Mouse (Mus musculus): ENCODE results near the gene Eml2.

Gene Eml2

GRCm38 (mm10) chr7:19163752-19164151 is 12.5 kb upstream of the Eml2 start:
- DNase-seq: no peak

GRCm38 (mm10) chr7:19164189-19164588 is 12.0 kb upstream of the Eml2 start:
- no peak for DNase-seq

- no peak for DNase-seq
These were observed 11.2 kb upstream of the Eml2 start for GRCm38 (mm10) chr7:19164978-19165377.

DNA sequence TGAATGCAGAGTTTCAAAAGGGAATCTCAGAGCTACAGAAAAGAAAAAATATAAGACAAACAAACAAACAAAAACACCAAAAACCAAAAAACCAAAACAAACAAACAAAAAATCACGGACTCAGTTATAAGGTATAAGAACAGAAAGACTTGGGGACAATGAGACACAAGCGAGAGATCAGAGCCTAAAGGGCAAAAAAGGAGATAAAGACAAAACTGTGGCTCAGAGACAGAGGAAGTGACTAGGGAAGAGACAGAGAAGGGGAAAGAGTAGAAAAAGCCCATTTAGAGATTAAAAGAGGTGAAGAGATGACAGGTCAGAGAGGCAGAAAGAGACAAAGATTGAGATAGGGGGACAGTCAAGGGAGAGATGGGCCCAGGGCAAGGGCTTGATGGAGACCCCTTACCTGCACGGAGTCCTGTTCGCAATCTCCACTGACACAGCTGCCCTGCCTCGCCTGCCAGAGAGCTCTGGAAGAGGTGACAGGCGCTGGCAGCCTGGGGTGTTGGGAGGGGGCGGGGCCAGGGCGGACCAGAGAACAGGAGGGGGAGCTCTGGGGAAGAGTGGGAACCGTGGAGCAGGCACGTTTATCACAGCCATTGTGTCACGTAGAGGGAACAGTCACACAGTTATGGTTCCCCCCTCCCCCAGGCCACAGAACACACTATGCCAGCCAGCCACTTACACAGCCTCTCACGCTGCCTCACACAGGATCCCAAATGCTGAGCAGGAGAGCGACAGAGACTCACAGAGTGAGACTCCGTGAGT is 10.4 kb upstream of the Eml2 start, which contains the start of gene Gipr:
Gene Gipr (minus strand): TSS at position 472 of the 768 bp plus-strand sequence.
- DNase-seq: no peak

DNA sequence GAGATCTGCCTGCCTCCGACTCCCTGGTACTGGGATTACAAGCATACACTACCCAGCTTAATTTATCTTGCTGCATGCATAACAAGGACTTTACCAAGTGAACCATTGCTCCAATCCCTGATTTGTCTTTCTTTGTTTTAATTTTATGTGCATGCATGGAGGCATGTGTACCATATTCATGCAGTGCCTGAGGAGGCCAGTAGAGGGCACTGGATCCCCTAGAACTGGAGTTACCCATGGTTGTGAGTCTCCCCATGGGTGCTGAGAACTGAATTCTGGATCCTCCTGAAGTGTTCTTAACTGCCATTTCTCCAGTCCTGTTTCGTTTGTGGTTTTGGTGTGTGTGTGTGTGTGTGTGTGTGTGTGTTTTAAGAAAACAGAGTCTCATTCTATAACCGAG is 9.2 kb upstream of the Eml2 start:
- DNase-seq: no peak

GRCm38 (mm10) chr7:19169506-19169905 is 6.7 kb upstream of the Eml2 start:
- DNase-seq: no peak

DNA sequence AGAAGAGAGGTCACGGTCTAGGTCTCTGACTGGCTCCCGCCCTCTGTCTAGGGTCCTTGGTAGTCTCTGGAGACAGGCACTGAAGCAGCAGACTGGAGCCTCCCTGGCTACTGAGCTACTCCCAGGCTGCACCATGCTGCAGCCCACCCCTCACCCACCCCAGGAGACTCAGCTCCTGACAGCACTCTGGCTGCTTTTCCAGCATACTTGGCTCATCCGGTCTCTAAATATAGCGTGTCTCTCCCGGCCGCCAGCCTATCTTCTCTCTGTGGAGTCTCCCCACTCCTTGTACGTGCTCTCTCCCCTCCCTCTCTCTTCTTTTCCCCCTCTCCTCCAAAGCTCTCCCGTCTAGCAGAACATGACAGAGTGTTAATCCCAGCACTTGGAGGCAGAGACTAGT is 6.1 kb upstream of the Eml2 start:
- peak; percentile 70 for DNase-seq

GRCm38 (mm10) chr7:19171831-19172230 is 4.4 kb upstream of the Eml2 start:
- DNase-seq: no peak

GRCm38 (mm10) chr7:19172874-19173273 is 3.3 kb upstream of the Eml2 start:
- DNase-seq: peak; percentile 83

DNA sequence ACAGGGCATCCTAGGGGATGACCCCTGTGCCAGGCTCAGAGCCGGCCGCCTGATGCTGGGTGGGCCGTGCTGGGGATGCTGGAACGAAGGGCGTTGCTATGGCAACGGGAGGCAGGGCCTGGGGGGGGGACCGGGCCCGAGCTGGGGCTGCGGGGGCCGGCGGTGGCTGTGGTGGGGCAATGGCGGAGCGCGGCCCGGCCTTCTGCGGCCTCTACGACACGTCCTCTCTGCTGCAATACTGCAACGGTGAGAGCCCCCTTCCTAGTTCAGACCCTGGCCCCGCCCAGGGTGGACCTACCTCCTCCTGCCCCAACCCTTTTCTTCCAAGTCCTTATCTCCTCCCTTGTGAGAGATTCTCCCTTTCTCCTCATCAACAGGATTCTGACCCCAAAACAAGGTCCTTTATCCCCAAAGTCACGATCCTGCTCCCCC is 311 bp downstream of the Eml2 start:
- DNase-seq: no peak

- DNase-seq: no peak
These were observed 995 bp downstream of the Eml2 start for GRCm38 (mm10) chr7:19177216-19177615.

DNA sequence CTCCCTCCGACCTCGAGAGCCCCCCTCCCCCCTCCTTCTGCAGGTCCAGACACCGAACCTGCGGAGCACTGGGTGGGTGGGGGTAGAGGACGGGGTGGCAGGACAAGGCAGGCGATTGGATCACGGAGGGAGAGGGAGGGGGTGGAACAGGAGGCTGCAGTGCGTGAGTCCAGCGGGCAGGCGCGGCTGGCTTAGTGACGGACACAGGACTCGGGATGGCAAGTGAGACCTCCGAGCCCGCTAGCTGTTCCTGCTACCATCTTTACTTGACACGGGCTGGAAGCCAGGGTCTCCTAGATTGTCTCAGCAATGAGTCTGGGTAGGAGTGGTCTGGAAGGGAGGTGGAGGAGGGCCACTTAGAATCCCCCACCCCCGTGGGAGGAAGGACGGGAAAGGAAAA is 1.8 kb downstream of the Eml2 start:
- DNase-seq: peak; percentile 68

DNA sequence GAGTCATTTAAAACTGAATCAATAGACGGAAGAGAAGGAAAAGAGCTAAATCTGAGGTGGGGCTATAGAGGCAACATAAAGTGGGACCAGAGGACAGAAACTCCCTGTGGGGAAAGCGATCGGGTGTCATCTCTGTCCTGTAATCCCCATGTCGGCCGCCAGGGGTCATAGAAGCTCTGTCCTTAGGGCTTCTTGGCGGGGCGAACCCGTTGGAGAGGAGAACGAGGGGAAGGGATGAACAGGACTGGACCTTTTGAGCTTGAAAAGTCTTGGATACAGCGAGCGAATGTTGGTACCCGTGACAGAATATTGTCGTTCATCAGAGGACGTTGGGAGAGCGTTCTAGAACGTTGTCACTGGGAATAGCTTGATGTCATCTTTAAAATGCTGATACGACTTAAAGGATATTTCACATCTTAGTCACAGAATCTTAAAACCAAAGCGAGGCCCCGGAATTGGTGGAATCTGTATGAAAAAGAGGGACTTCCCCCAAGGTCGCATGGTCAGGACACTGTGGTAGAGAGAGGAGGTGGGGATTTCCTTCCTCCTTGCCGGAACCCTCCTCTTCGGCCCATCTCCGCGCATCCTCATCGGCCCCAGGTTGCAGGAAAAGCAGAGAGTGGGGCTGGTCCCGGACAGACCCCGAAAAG is 2.3 kb downstream of the Eml2 start:
- DNase-seq: peak; percentile 74

GRCm38 (mm10) chr7:19179173-19179572 is 3.0 kb downstream of the Eml2 start:
- DNase-seq: peak; percentile 67

DNA sequence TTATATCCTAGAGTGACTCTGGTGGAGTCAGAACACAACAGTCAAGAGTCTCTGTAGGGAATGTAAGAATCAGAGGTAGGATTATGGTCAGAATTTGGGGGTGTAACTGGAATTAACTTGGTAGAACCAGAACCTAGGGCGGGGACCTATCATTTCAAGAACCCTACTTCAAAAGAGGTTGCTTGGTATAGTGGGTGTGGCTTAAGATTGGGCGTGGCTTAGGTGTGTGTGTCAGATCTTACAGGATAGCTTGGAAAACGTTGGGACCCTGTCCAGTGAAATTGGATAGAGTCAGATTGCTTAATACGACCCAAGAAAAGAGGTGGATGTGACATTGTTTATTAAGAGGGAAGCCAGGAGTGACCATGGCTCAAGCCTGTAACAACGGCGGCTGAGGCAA is 3.7 kb downstream of the Eml2 start:
- no peak for DNase-seq

GRCm38 (mm10) chr7:19180862-19181429 is 4.7 kb downstream of the Eml2 start:
- DNase-seq: no peak

GRCm38 (mm10) chr7:19184250-19184649 is 8.0 kb downstream of the Eml2 start:
- DNase-seq: no peak

- no peak for DNase-seq
These were observed 8.5 kb downstream of the Eml2 start for GRCm38 (mm10) chr7:19184758-19185157.

GRCm38 (mm10) chr7:19194676-19195075 is 18.5 kb downstream of the Eml2 start:
- no peak for DNase-seq

DNA sequence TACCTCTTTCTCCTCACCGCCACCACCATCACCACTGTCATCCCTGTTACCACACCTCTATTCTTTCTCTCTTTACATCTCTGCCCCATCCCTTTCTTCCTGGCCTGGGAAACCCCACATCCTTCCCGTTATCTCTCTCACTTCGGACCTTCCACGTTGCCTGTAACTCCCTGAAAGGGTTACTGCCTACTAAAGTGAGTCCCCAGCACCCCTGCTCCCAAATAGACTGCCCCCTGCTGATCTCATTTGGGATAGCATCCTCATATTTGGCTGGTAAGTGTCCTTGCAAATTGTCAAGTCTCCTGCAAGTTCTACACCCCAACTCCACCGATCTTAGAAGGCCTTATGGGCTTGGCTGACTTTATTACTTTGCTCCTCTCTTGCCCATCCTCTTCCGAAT is 20.5 kb downstream of the Eml2 start:
- no peak for DNase-seq

DNA sequence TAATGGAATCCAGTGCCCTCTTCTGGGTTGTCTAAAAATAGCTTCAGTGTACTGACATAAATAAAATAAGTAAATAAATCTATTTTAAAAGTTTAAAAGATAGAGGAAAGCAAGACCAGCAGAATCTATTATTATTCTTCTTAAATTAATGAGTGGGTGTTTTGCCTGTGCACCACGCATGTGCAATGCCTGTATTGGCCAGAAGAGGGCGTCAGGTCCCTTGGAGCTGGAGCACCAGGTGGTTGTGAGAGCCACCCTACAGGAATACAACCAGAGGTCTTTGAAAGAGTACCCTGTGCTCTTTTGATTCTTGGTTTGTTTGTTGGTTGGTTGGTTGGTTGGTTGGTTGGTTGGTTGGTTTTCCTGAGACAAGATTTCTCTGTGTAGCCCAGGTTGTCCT is 21.8 kb downstream of the Eml2 start:
- no peak for DNase-seq

GRCm38 (mm10) chr7:19201660-19202059 is 25.4 kb downstream of the Eml2 start:
- DNase-seq: no peak

- no peak for DNase-seq
These were observed 26.0 kb downstream of the Eml2 start for GRCm38 (mm10) chr7:19202065-19202850.

Measured in layer of hippocampus, adult 9-11 months (tissue).